Mouse (Mus musculus): ENCODE measurements around the gene Gm4981.
"Not testable (repeated sequence)": the region's sequence is repeated elsewhere in the genome, so short reads cannot be mapped to it uniquely, and the experiment has no call there.

DNA sequence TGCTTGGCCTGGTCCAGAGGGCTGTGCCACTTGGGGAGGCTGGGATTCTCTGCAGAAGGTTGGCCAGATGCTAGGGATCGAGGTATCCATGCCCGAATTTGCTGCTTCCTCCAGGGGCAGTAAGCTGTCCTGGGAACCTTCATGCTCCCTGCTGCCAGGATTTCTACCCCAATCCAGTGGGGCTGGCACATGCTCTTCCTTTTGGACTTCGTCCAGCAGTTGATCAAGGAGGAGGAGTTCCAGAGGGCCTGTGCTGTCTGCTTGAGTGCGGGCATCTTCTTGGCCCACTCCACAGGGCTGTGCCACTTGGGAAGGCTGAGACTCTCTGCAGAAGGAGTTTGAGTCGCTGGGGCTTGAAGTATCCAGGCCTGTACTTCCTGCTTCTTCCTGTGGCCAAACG lies 13.3 kb downstream of the Gm4981 start:
- not testable (repeated sequence) for TF ChIP-seq CTCF, POLR2A (IDR thresholded peaks at IDR 0.05; ENCODE audit: insufficient read depth, low read depth, low read length)

Measured in olfactory bulb, adult 2 months (tissue).